Mouse (Mus musculus): ENCODE data around the gene Clba1. TPM values are rescaled to one million over a fixed set of nuclear protein-coding genes. Genes with fewer than 3 reads are reported as not detected.

Gene Clba1
- polyA plus RNA-seq, 1 experiment from 2014 or later = 24.2 TPM

- Histone ChIP-seq H3K4me3 (ENCODE audit: low read length) (no peak overlapping the region), H3K27me3 (replicated peaks; ENCODE audit: control insufficient read depth, insufficient read depth, low read length) (no peaks in the 10 kb centered on the region; the same call in 1 of the 2 replicates), H3K36me3 (ENCODE audit: control insufficient read depth, insufficient read depth, low read length) (no peaks in the 10 kb centered on the region), H3K9ac (ENCODE audit: low read depth, low read length) (no peak overlapping the region), H3K9me3 (ENCODE audit: control insufficient read depth, low read length) (no peaks in the 10 kb centered on the region), H3K27ac (ENCODE audit: low read depth, low read length) (no peak overlapping the region), H3K4me1 (ENCODE audit: control insufficient read depth, insufficient read depth, low read depth, low read length) (no peaks in the 10 kb centered on the region), H3K4me2 (ENCODE audit: low read length) (no peak overlapping the region)
- ATAC-seq = no peak
- WGBS = 81% methylated on average over 7 of the region's 7 CpGs
Observed at GRCm38 (mm10) chr12:112860765-112861164, 52.0 kb downstream of the Clba1 start.

GRCm38 (mm10) chr12:112861911-112862321 is 53.2 kb downstream of the Clba1 start:
- H3K27me3 ChIP-seq (replicated peaks; ENCODE audit: control insufficient read depth, insufficient read depth, low read length) = no peaks in the 10 kb centered on the region; the same call in 1 of the 2 replicates
- H3K9ac ChIP-seq (ENCODE audit: low read depth, low read length) = no peak overlapping the region
- H3K9me3 ChIP-seq (ENCODE audit: control insufficient read depth, low read length) = no peaks in the 10 kb centered on the region
- no peak overlapping the region for H3K4me2 ChIP-seq (ENCODE audit: low read length)
- WGBS = 56% methylated on average over 9 of the region's 9 CpGs
- no peak overlapping the region for H3K4me3 ChIP-seq (ENCODE audit: low read length)
- no peak for ATAC-seq
- no peaks in the 10 kb centered on the region for H3K36me3 ChIP-seq (ENCODE audit: control insufficient read depth, insufficient read depth, low read length)
- no peaks in the 10 kb centered on the region for H3K4me1 ChIP-seq (ENCODE audit: control insufficient read depth, insufficient read depth, low read depth, low read length)
- H3K27ac ChIP-seq (ENCODE audit: low read depth, low read length) = no peak overlapping the region

GRCm38 (mm10) chr12:112864804-112865203 is 56.1 kb downstream of the Clba1 start:
- no peak overlapping the region for H3K27ac ChIP-seq (ENCODE audit: low read depth, low read length)
- no peak overlapping the region for H3K4me3 ChIP-seq (ENCODE audit: low read length)
- no peak overlapping the region for H3K9ac ChIP-seq (ENCODE audit: low read depth, low read length)
- H3K36me3 ChIP-seq (ENCODE audit: control insufficient read depth, insufficient read depth, low read length) = no peaks in the 10 kb centered on the region
- WGBS = 90% methylated on average over 7 of the region's 7 CpGs
- no peaks in the 10 kb centered on the region for H3K27me3 ChIP-seq (replicated peaks; ENCODE audit: control insufficient read depth, insufficient read depth, low read length)
- H3K4me2 ChIP-seq (ENCODE audit: low read length) = no peak overlapping the region
- H3K4me1 ChIP-seq (ENCODE audit: control insufficient read depth, insufficient read depth, low read depth, low read length) = peaks cover 6% of the 10 kb centered on the region
- no peak for ATAC-seq
- no peaks in the 10 kb centered on the region for H3K9me3 ChIP-seq (ENCODE audit: control insufficient read depth, low read length)

Other genes with a start within 250 kb of the Clba1 start
- 1.0 and 1.1 TPM in 2 replicates for gene Inf2, start 220.2 kb upstream of the Clba1 start, polyA plus RNA-seq (2015; fragmentation: Nextera tagmentation; extraction: Ambion mirVana)
- 7.7 and 7.9 TPM in 2 replicates for gene Adssl1, start 188.9 kb upstream of the Clba1 start, polyA plus RNA-seq (2015; fragmentation: Nextera tagmentation; extraction: Ambion mirVana)
- gene Siva1, start 164.3 kb upstream of the Clba1 start, polyA plus RNA-seq (2015; fragmentation: Nextera tagmentation; extraction: Ambion mirVana) = 48.1 and 57.5 TPM in 2 replicates
- 55.6 and 62.3 TPM in 2 replicates for gene Akt1, start 134.1 kb upstream of the Clba1 start, polyA plus RNA-seq (2015; fragmentation: Nextera tagmentation; extraction: Ambion mirVana)
- 2.4 and 4.0 TPM in 2 replicates for gene Zbtb42, start 130.1 kb upstream of the Clba1 start, polyA plus RNA-seq (2015; fragmentation: Nextera tagmentation; extraction: Ambion mirVana)
- 29.5 and 30.6 TPM in 2 replicates for gene Cep170b, start 88.5 kb upstream of the Clba1 start, polyA plus RNA-seq (2015; fragmentation: Nextera tagmentation; extraction: Ambion mirVana)
- gene Pld4, start 48.3 kb upstream of the Clba1 start, polyA plus RNA-seq (2015; fragmentation: Nextera tagmentation; extraction: Ambion mirVana) = 5.6 and 7.0 TPM in 2 replicates
- gene Ahnak2, start 6.3 kb upstream of the Clba1 start, polyA plus RNA-seq (2015; fragmentation: Nextera tagmentation; extraction: Ambion mirVana) = 3.4 and 3.7 TPM in 2 replicates
- gene Cdca4, start 20.5 kb downstream of the Clba1 start, polyA plus RNA-seq (2015; fragmentation: Nextera tagmentation; extraction: Ambion mirVana) = 31.3 and 36.7 TPM in 2 replicates
- gene Gpr132, start 59.3 kb downstream of the Clba1 start, polyA plus RNA-seq (2015; fragmentation: Nextera tagmentation; extraction: Ambion mirVana) = 0.08 TPM in 1 of 2 replicates, not detected in the other
- gene Jag2, start 120.8 kb downstream of the Clba1 start, polyA plus RNA-seq (2015; fragmentation: Nextera tagmentation; extraction: Ambion mirVana) = 10.7 and 11.1 TPM in 2 replicates
- 54.2 and 57.3 TPM in 2 replicates for gene Nudt14, start 133.2 kb downstream of the Clba1 start, polyA plus RNA-seq (2015; fragmentation: Nextera tagmentation; extraction: Ambion mirVana)
- gene Btbd6, start 167.5 kb downstream of the Clba1 start, polyA plus RNA-seq (2015; fragmentation: Nextera tagmentation; extraction: Ambion mirVana) = 54.3 and 55.8 TPM in 2 replicates
- 40.5 and 43.1 TPM in 2 replicates for gene Brf1, start 191.8 kb downstream of the Clba1 start, polyA plus RNA-seq (2015; fragmentation: Nextera tagmentation; extraction: Ambion mirVana)
- 20.4 and 27.8 TPM in 2 replicates for gene Pacs2, start 205.6 kb downstream of the Clba1 start, polyA plus RNA-seq (2015; fragmentation: Nextera tagmentation; extraction: Ambion mirVana)

Measured in hindbrain, embryonic 16.5 days (tissue).